Mouse (Mus musculus): ENCODE measurements around the gene Ppp4r1. TPM values are rescaled to one million over a fixed set of nuclear protein-coding genes. Genes with fewer than 3 reads are reported as not detected.

Gene Ppp4r1
- polyA plus RNA-seq, 1 experiment from 2014 or later = 32.5 TPM

DNA sequence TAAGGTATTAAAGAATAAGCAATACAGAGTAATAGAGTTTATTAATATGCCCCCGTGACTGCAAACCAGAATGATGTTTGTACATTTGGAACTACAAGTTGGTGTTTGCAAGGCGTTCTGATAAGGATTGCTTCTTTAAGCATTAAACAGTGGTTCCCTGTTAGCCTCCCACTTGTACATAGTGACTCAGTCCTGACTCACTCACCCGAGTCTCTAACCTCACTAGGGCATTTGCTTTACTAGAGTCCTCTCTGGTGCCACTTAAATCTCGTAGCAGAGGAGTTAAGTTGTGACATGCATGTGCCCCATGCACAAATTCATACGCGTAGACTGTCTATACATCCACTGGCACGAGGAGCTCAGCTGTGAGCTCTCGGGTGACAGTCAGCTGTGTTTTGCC lies 31.4 kb downstream of the Ppp4r1 start:
- H3K36me3 ChIP-seq (ENCODE audit: insufficient read depth, low read length) = peaks cover 58% of the 10 kb centered on the region
- TF ChIP-seq CTCF (IDR thresholded peaks at IDR 0.05; ENCODE audit: low read depth) = no peak
- ATAC-seq (replicated peaks; ENCODE audit: low FRiP score, low read depth) (no peak), DNase-seq (ENCODE audit: low spot score) (no peak)
- no peaks in the 10 kb centered on the region for H3K27me3 ChIP-seq (ENCODE audit: insufficient read depth, low read length)
- no peak overlapping the region for H3K9ac ChIP-seq (ENCODE audit: low read depth, low read length)
- H3K27ac ChIP-seq = no peak overlapping the region
- no peak overlapping the region for H3K4me2 ChIP-seq (ENCODE audit: low read length)
- no peak overlapping the region for H3K4me3 ChIP-seq (replicated peaks; ENCODE audit: low read depth, low read length)
- no peaks in the 10 kb centered on the region for H3K4me1 ChIP-seq (replicated peaks; ENCODE audit: insufficient read depth, low read length)
- H3K9me3 ChIP-seq (replicated peaks; ENCODE audit: low read length) = no peaks in the 10 kb centered on the region
- 92% methylated on average over 8 of the region's 8 CpGs for WGBS

DNA sequence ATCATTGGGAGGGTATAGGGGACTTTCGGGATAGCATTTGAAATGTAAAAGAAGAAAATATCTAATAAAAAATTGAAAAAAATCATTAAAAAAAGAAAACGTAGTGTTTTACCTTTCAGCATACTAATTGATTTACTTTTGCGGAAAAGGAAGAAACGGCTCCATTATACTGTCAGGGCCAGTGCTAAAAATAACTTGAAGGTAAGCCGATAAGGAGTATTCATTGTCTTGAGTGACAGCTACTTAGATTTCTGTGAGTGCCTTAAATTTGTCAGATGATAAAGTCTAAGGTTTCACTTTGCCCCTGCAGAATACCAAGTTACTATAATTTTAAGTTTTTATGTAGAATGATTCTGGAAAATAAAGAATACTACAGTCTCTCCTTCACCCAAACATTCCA lies 37.8 kb downstream of the Ppp4r1 start:
- H3K9me3 ChIP-seq (replicated peaks; ENCODE audit: low read length) = no peaks in the 10 kb centered on the region
- no peaks in the 10 kb centered on the region for H3K4me1 ChIP-seq (replicated peaks; ENCODE audit: insufficient read depth, low read length)
- peaks cover 45% of the 10 kb centered on the region for H3K36me3 ChIP-seq (ENCODE audit: insufficient read depth, low read length)
- H3K4me3 ChIP-seq (replicated peaks; ENCODE audit: low read depth, low read length) = no peak overlapping the region
- H3K27ac ChIP-seq = no peak overlapping the region
- DNase-seq (ENCODE audit: low spot score) = no peak
- ATAC-seq (replicated peaks; ENCODE audit: low FRiP score, low read depth) = no peak
- no peak for TF ChIP-seq CTCF (IDR thresholded peaks at IDR 0.05; ENCODE audit: low read depth)
- H3K27me3 ChIP-seq (ENCODE audit: insufficient read depth, low read length) = no peaks in the 10 kb centered on the region
- H3K9ac ChIP-seq (ENCODE audit: low read depth, low read length) = no peak overlapping the region
- WGBS = 61% methylated on average over 5 of the region's 5 CpGs
- no peak overlapping the region for H3K4me2 ChIP-seq (ENCODE audit: low read length)

DNA sequence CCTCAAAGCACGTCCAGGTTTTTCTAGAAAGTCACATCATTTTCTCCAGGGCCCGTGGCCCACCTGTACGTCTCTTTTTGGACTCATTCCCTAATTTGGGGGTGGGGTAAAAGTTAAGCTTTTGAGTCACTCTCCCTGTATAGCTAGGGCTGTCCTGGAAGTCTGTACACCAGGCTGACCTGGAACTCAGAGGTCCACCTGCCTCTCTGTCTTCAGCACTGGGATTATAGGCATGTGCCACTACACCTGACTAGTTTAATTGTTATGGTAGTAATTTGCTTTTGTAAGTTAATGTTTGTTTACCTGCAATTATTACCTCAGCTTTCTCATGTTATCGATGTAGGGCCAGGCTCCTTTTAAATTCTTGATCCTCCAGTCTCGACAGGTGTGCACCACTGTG lies 40.0 kb downstream of the Ppp4r1 start:
- no peak for TF ChIP-seq CTCF (IDR thresholded peaks at IDR 0.05; ENCODE audit: low read depth)
- Histone ChIP-seq H3K9me3 (replicated peaks; ENCODE audit: low read length) (no peaks in the 10 kb centered on the region), H3K36me3 (ENCODE audit: insufficient read depth, low read length) (peaks cover 31% of the 10 kb centered on the region; the same call in 1 of the 2 replicates), H3K4me1 (replicated peaks; ENCODE audit: insufficient read depth, low read length) (no peaks in the 10 kb centered on the region), H3K4me2 (ENCODE audit: low read length) (no peak overlapping the region), H3K27me3 (ENCODE audit: insufficient read depth, low read length) (no peaks in the 10 kb centered on the region), H3K27ac (no peak overlapping the region), H3K4me3 (replicated peaks; ENCODE audit: low read depth, low read length) (no peak overlapping the region), H3K9ac (ENCODE audit: low read depth, low read length) (no peak overlapping the region)
- WGBS = 74% methylated on average over 5 of the region's 5 CpGs
- DNase-seq (ENCODE audit: low spot score) (no peak), ATAC-seq (replicated peaks; ENCODE audit: low FRiP score, low read depth) (peak; percentile 69)

DNA sequence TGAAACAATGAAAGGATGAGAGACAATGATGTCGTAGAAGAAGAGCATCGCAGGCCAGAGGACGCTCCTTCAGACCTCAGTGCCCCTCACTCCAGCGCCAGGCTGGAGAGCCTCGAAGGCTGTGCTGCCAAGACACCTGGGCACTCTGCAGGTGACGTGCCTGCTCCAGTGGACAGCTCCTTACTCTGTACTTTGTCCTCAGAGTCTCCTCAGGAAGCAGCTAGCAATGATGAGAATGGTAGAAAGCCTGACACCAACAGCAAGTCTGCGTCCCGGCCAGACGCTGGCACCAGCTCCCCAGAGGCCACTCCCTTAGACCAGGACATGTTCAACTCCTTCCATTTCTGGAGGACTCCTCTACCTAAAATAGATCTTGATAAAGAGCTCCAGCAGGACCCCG lies 41.9 kb downstream of the Ppp4r1 start:
- DNase-seq (ENCODE audit: low spot score) = no peak
- Histone ChIP-seq H3K27me3 (ENCODE audit: insufficient read depth, low read length) (no peaks in the 10 kb centered on the region), H3K27ac (no peak overlapping the region), H3K4me3 (replicated peaks; ENCODE audit: low read depth, low read length) (no peak overlapping the region), H3K9ac (ENCODE audit: low read depth, low read length) (no peak overlapping the region), H3K9me3 (replicated peaks; ENCODE audit: low read length) (no peaks in the 10 kb centered on the region), H3K4me1 (replicated peaks; ENCODE audit: insufficient read depth, low read length) (no peaks in the 10 kb centered on the region), H3K36me3 (ENCODE audit: insufficient read depth, low read length) (peaks cover 33% of the 10 kb centered on the region; the same call in 1 of the 2 replicates), H3K4me2 (ENCODE audit: low read length) (no peak overlapping the region)
- 88% methylated on average over 10 of the region's 10 CpGs for WGBS
- TF ChIP-seq CTCF (IDR thresholded peaks at IDR 0.05; ENCODE audit: low read depth) = no peak
- no peak for ATAC-seq (replicated peaks; ENCODE audit: low FRiP score, low read depth)

DNA sequence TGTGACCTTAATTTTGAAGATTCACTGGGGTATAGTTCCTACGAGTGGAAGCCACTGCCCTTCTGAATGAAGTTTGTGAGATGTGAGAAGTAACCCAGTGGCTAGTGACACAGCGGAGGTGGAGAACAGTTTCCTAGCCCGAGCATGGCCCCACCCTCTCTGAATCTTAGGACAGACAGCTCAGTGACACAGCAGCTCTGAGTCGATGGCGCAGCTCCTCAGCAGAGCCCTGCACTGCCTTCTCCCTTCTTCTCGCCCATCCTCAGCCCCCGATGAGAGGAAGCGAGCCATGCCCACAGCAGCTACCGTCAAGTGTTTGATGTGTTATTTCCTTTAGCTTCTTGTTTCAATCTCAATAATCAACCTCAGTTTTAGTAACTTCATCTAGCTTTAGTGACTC lies 43.9 kb downstream of the Ppp4r1 start:
- H3K4me2 ChIP-seq (ENCODE audit: low read length) = no peak overlapping the region
- no peaks in the 10 kb centered on the region for H3K4me1 ChIP-seq (replicated peaks; ENCODE audit: insufficient read depth, low read length)
- no peak overlapping the region for H3K9ac ChIP-seq (ENCODE audit: low read depth, low read length)
- no peak overlapping the region for H3K27ac ChIP-seq
- no peak for ATAC-seq (replicated peaks; ENCODE audit: low FRiP score, low read depth)
- DNase-seq (ENCODE audit: low spot score) = no peak
- peaks cover 43% of the 10 kb centered on the region for H3K36me3 ChIP-seq (ENCODE audit: insufficient read depth, low read length)
- no peaks in the 10 kb centered on the region for H3K27me3 ChIP-seq (ENCODE audit: insufficient read depth, low read length)
- H3K9me3 ChIP-seq (replicated peaks; ENCODE audit: low read length) = no peaks in the 10 kb centered on the region
- H3K4me3 ChIP-seq (replicated peaks; ENCODE audit: low read depth, low read length) = no peak overlapping the region
- WGBS = 59% methylated on average over 9 of the region's 9 CpGs
- no peak for TF ChIP-seq CTCF (IDR thresholded peaks at IDR 0.05; ENCODE audit: low read depth)

DNA sequence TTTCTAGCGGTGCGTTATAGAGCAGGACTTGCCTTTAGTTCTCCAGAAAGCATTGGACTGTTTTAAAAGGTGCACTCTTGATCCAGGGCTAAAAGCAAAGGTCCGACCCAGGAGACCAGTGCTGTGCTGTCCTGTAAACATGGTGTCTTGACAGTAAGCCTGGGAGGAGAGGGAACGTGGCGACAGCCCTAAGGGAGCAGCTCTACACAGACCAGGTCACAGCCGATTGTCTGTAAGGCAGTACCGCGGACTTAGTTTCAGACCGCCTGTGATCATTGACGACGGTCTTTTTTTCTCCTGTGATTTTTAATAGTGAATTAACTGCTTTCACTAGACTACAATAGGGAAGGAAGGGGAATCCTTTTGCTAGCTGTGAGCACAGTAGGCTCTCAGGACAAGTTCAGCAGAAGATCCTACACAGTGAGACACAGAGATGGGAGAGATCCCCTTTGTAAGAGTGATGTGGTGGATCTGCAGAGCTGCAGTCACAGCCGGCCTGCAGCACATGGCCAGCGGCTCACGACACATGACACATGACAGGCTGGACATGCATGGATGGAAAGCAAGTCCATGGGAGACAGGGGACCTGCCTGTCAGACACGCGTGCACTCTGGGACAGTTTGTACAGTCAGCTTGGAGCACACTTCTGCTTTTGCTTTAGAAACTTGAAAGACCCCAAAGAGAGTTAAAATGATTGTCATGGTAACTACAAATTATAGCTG lies 44.9 kb downstream of the Ppp4r1 start:
- Histone ChIP-seq H3K4me1 (replicated peaks; ENCODE audit: insufficient read depth, low read length) (no peaks in the 10 kb centered on the region), H3K4me3 (replicated peaks; ENCODE audit: low read depth, low read length) (no peak overlapping the region), H3K27me3 (ENCODE audit: insufficient read depth, low read length) (no peaks in the 10 kb centered on the region), H3K27ac (no peak overlapping the region), H3K36me3 (ENCODE audit: insufficient read depth, low read length) (peaks cover 44% of the 10 kb centered on the region), H3K4me2 (ENCODE audit: low read length) (no peak overlapping the region), H3K9ac (ENCODE audit: low read depth, low read length) (no peak overlapping the region), H3K9me3 (replicated peaks; ENCODE audit: low read length) (no peaks in the 10 kb centered on the region)
- WGBS = 85% methylated on average over 16 of the region's 16 CpGs
- DNase-seq (ENCODE audit: low spot score) (no peak), ATAC-seq (replicated peaks; ENCODE audit: low FRiP score, low read depth) (no peak)
- TF ChIP-seq CTCF (IDR thresholded peaks at IDR 0.05; ENCODE audit: low read depth) = no peak

DNA sequence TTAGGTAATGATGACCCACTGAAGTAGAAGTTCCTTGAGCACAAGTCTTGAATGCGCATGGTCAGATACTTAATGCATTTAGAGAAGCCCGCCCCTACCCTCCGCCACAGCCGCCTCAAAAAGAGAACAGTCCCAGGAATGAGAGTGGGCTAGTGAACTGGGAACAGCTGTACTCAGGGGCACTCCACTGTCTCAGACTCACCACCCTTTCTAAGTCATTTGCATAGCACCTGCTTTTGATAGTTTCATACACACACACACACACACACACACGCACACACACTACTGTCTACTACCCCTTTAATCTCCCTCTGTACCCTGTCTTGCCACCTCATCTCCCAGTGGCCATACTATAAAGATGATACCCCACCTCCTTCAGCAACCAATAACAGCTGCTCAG lies 45.5 kb downstream of the Ppp4r1 start:
- no peak for TF ChIP-seq CTCF (IDR thresholded peaks at IDR 0.05; ENCODE audit: low read depth)
- H3K4me3 ChIP-seq (replicated peaks; ENCODE audit: low read depth, low read length) = no peak overlapping the region
- peaks cover 50% of the 10 kb centered on the region for H3K36me3 ChIP-seq (ENCODE audit: insufficient read depth, low read length)
- H3K27ac ChIP-seq = no peak overlapping the region
- no peak for ATAC-seq (replicated peaks; ENCODE audit: low FRiP score, low read depth)
- no peaks in the 10 kb centered on the region for H3K27me3 ChIP-seq (ENCODE audit: insufficient read depth, low read length)
- H3K9me3 ChIP-seq (replicated peaks; ENCODE audit: low read length) = no peaks in the 10 kb centered on the region
- H3K9ac ChIP-seq (ENCODE audit: low read depth, low read length) = no peak overlapping the region
- DNase-seq (ENCODE audit: low spot score) = no peak
- H3K4me2 ChIP-seq (ENCODE audit: low read length) = no peak overlapping the region
- WGBS = 100% methylated on average over 5 of the region's 5 CpGs
- no peaks in the 10 kb centered on the region for H3K4me1 ChIP-seq (replicated peaks; ENCODE audit: insufficient read depth, low read length)
